ENCODE assay signal across 8 mouse cellular contexts in the genomic region with DNA sequence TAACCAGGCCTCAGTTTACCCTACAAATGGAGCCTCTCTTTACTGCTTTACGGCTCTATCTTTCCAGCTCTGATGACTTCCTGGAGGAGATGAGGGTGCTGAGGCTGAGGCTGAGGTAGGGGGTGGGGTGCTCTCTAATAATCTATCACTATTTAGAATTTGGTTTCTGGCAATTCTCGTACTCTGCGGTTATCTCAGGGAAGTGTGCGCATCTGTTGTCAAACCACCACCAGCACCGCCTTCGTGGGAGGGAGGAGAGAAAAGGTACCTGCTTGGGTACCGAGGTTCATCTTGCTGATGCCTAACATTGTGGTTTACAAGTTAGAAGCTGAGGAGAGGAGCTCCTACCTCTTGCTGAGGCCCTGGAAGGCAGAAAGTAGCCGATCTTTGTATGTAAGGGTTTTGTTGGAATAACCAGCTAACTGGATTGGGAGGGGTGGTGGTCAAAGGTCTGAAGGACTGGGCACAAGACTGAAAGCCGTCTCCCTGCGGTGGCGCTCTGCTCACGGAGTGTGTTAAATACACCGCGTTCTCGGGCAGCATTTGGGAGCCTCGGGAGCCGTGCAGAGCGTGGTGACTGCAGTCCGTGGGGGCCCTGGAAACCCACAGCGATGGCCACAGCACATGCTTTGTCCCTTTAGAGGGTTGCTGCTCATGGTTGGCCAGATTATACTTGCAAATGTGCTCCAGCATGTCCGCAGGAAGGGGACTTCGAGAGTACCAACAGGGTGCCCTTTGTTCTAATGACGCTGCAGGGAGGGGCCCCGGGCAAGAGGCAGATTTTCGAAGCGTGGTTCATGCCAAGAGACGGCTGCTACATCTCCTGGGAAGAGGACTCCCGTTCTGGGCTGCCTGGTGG.
A peak's percentile ranks its signal among the peaks of the same experiment; 100 is the strongest.
DNase-seq lines count a peak whose midpoint lies in the region; ATAC-seq lines count a peak whose summit lies in the region.

No protein-coding gene starts in this region.

- H3K27me3 ChIP-seq in intestine, embryonic 14.5 days (replicated peaks; ENCODE audit: control insufficient read depth, insufficient read depth, low read length) = no peaks in the 10 kb centered on the region

- H3K36me3 ChIP-seq in intestine, embryonic 14.5 days (ENCODE audit: control insufficient read depth, insufficient read depth, low read length) = no peaks in the 10 kb centered on the region

- H3K4me3 ChIP-seq in intestine, embryonic 14.5 days (ENCODE audit: low read depth, low read length) = 0 out of 2 replicates have a peak overlapping the region, but pooled peaks have one; percentile 9

- 10% methylated on average over 28 of the region's 28 CpGs for WGBS in intestine, embryonic 14.5 days

- H3K4me2 ChIP-seq in intestine, embryonic 14.5 days (ENCODE audit: low read length) = peak overlapping the region; percentile 48

- peak; percentile 47 for DNase-seq in adrenal gland, adult 2 months
- peak; percentile 51 for DNase-seq in cerebellum, adult 9-10 months
- DNase-seq in frontal cortex, adult 2 months (ENCODE audit: extremely low spot score in 1 of 2, low spot score in 1 of 2) = peak; percentile 58 to 71
- DNase-seq in intestine, embryonic 14.5 days (ENCODE audit: low spot score) = peak; percentile 81
- peak; percentile 51 to 58 for DNase-seq in left cerebral cortex, adult 18-20 months (ENCODE audit: low spot score in 2 of 2)
- peak; percentile 54 for DNase-seq in lung, postnatal 25 days (ENCODE audit: low spot score)
- peak; percentile 59 to 60 for DNase-seq in right cerebral cortex, adult 2 months (ENCODE audit: low spot score in 2 of 2)
- no peak for DNase-seq in adipocyte (ENCODE audit: low spot score)

- H3K9me3 ChIP-seq in intestine, embryonic 14.5 days (ENCODE audit: control insufficient read depth, low read length) = no peaks in the 10 kb centered on the region

- ATAC-seq in intestine, embryonic 14.5 days (replicated peaks; ENCODE audit: low FRiP score, low TSS enrichment, low read depth) = 0 out of 2 replicates have a peak, but pooled peaks have one; percentile 41

- peak overlapping the region; percentile 23; the same call in 1 of the 2 replicates for H3K9ac ChIP-seq in intestine, embryonic 14.5 days (ENCODE audit: low read length)

- H3K4me1 ChIP-seq in intestine, embryonic 14.5 days (replicated peaks; ENCODE audit: control insufficient read depth, insufficient read depth, low read length) = peaks cover 6% of the 10 kb centered on the region

- peak overlapping the region; percentile 78 for H3K27ac ChIP-seq in intestine, embryonic 14.5 days (ENCODE audit: low read depth)
